In genomic region chr8:11469095-11469494, GRCm38 (mm10) we compare ENCODE assay signal across 8 mouse cellular contexts. TPM values are rescaled to one million over a fixed set of nuclear protein-coding genes. Genes with fewer than 3 reads are reported as not detected.
DNase-seq lines count a peak whose midpoint lies in the region; ATAC-seq and TF ChIP-seq lines count a peak whose summit lies in the region.

No protein-coding gene starts in this region.

- DNase-seq in heart, postnatal 14 days = peak; percentile 54 to 69
- no peak for DNase-seq in heart, adult 9 months (ENCODE audit: low spot score in 2 of 2)
- DNase-seq in 416B (ENCODE audit: low read depth) = peak; percentile 37
- peak; percentile 52 for DNase-seq in NIH3T3 (ENCODE audit: low read depth)
- DNase-seq in layer of hippocampus, adult 9-10 months (ENCODE audit: low spot score) = no peak
- no peak for DNase-seq in c-Kit-positive CD71-positive TER-119-positive erythroid progenitor cells, embryonic 14.5 days (ENCODE audit: low spot score)

- WGBS in kidney, embryonic 16.5 days = 7% methylated on average over 3 of the region's 3 CpGs
- 6% methylated on average over 3 of the region's 3 CpGs for WGBS in small intestine, adult 2 months

- peaks cover 6% of the 10 kb centered on the region; the same call in 1 of the 2 replicates for H3K9me3 ChIP-seq in kidney, embryonic 16.5 days (ENCODE audit: low read length)

- H3K4me1 ChIP-seq in kidney, embryonic 16.5 days (ENCODE audit: insufficient read depth, low read length) = peaks cover 36% of the 10 kb centered on the region
- peaks cover 33% of the 10 kb centered on the region for H3K4me1 ChIP-seq in small intestine, adult 2 months (ENCODE audit: control insufficient read depth, insufficient read depth, insufficient read length, low read length)

- peaks cover 9% of the 10 kb centered on the region for H3K36me3 ChIP-seq in kidney, embryonic 16.5 days (ENCODE audit: insufficient read depth, low read length)
- peaks cover 2% of the 10 kb centered on the region; the same call in 1 of the 2 replicates for H3K36me3 ChIP-seq in small intestine, adult 2 months (ENCODE audit: control insufficient read depth, insufficient read depth, low read length)

- TF ChIP-seq POLR2A in small intestine, adult 2 months (IDR thresholded peaks at IDR 0.05; ENCODE audit: low read depth, low read length) = no peak

- intact Hi-C loops in heart, postnatal 14 days (cut with DNase I) = loop anchor here (1.0 kb wide), 1 partner anchor 17 kb away; no protein-coding TSS in a partner anchor

- ATAC-seq in kidney, embryonic 16.5 days (ENCODE audit: low FRiP score, low TSS enrichment) = no peak

- no peak overlapping the region for H3K4me3 ChIP-seq in kidney, embryonic 16.5 days (ENCODE audit: low read length)
- H3K4me3 ChIP-seq in small intestine, adult 2 months (ENCODE audit: low read depth, low read length) = no peak overlapping the region

- H3K4me2 ChIP-seq in kidney, embryonic 16.5 days (replicated peaks; ENCODE audit: low read depth, low read length) = no peak overlapping the region

- no peaks in the 10 kb centered on the region for H3K27me3 ChIP-seq in kidney, embryonic 16.5 days (ENCODE audit: insufficient read depth, low read length)
- no peaks in the 10 kb centered on the region for H3K27me3 ChIP-seq in small intestine, adult 2 months (ENCODE audit: control insufficient read depth, insufficient read depth, low read length)

- no peak overlapping the region for H3K9ac ChIP-seq in kidney, embryonic 16.5 days (replicated peaks; ENCODE audit: low read length)

- peak overlapping the region; percentile 96; the same call in 1 of the 2 replicates for H3K27ac ChIP-seq in kidney, embryonic 16.5 days (ENCODE audit: low read length)
- H3K27ac ChIP-seq in small intestine, adult 2 months (ENCODE audit: insufficient read depth, low read depth, low read length) = no peak overlapping the region

- peak; percentile 80; the same call in 1 of the 2 replicates for TF ChIP-seq CTCF in small intestine, adult 2 months (IDR thresholded peaks at IDR 0.05; ENCODE audit: extremely low read depth, insufficient read length, insufficient replicate concordance, low read depth, low read length)

RNA-seq across cellular contexts. Expression of gene Rab20, which starts 9.4 kb away (rescaled TPM):
- 10 to 100 TPM; 18.5 to 20.2 TPM for total RNA-seq in heart, postnatal 14 days (2021)
- 30.6 and 37.3 TPM in 2 replicates for polyA plus RNA-seq in kidney, embryonic 16.5 days (2015; fragmentation: Nextera tagmentation; extraction: Ambion mirVana)
- 18.6 and 43.3 TPM in 2 replicates for polyA plus RNA-seq in small intestine, adult 2 months (2012; rRNA removed)

RNA-seq across cellular contexts. Expression of gene Naxd, which starts 28.2 kb away (rescaled TPM):
- 10 to 100 TPM; 33.2 to 33.3 TPM for total RNA-seq in heart, postnatal 14 days (2021)
- polyA plus RNA-seq in kidney, embryonic 16.5 days (2015; fragmentation: Nextera tagmentation; extraction: Ambion mirVana) = 125 and 132 TPM in 2 replicates
- polyA plus RNA-seq in small intestine, adult 2 months (2012; rRNA removed) = 64.9 and 81.1 TPM in 2 replicates

Comparison
In these comparisons a context has a peak if more than half of its experiments do, and no peak if none do; other contexts are left out.
1. DNase-seq: peak in heart, postnatal 14 days (2 of 2), 416B (single experiment) and NIH3T3 (single experiment); none in heart, adult 9 months (0 of 2), layer of hippocampus, adult 9-10 months (single experiment) and c-Kit-positive CD71-positive TER-119-positive erythroid progenitor cells, embryonic 14.5 days (single experiment).